Mouse (Mus musculus) thymus, postnatal 4 days (tissue): Measurements from ENCODE around the gene Vmn1r123.
"Not testable (repeated sequence)": the region's sequence is repeated elsewhere in the genome, so short reads cannot be mapped to it uniquely, and the experiment has no call there.

Experiments
- DNase-seq: peaks from one replicate; pipeline ENCODE4 v3.0.0; 2021

Gene Vmn1r123

GRCm38 (mm10) chr7:21161885-21162284 is at the start of gene Vmn1r123:
Vmn1r123 (plus strand) TSS chr7:21162185.
- not testable (repeated sequence) for DNase-seq

- not testable (repeated sequence) for DNase-seq
Observed at GRCm38 (mm10) chr7:21134028-21134427, 28.0 kb upstream of the Vmn1r123 start, which contains the start of gene Vmn1r122. Vmn1r122 (minus strand) TSS chr7:21134128.

- not testable (repeated sequence) for DNase-seq
Observed at GRCm38 (mm10) chr7:21190323-21190722, 28.3 kb downstream of the Vmn1r123 start, which contains the start of gene Gm5157. Gm5157 (minus strand) TSS chr7:21190423.
